Mouse (Mus musculus) splenic B cell, adult 2 months (primary cell): ENCODE data around the gene Dph2.

Source experiments
- DNase-seq: peaks from one replicate; pipeline ENCODE4 v3.0.0-alpha.2; 2011; ENCODE audit warnings: low read depth, low spot score
- H3K27me3 ChIP-seq: 2 replicates; pipeline ENCODE4 v1.6.1; 2012; ENCODE audit warnings: mild to moderate bottlenecking, low read length, moderate library complexity, mixed read lengths; ENCODE audit not compliant: control insufficient read depth, poor library complexity, insufficient read depth, severe bottlenecking
- H3K36me3 ChIP-seq: 2 replicates; pipeline ENCODE4 v1.6.1; 2012; ENCODE audit warnings: mild to moderate bottlenecking, low read length, moderate library complexity, mixed read lengths; ENCODE audit not compliant: control insufficient read depth, poor library complexity, insufficient read depth, severe bottlenecking

The Dph2 gene

GRCm38 (mm10) chr4:117894601-117895000 is 2.8 kb upstream of the Dph2 start:
- Histone ChIP-seq H3K36me3 (no peaks in the 10 kb centered on the region; the same call in none of the 2 replicates), H3K27me3 (no peaks in the 10 kb centered on the region)
- DNase-seq = no peak

GRCm38 (mm10) chr4:117893376-117893775 is 1.5 kb upstream of the Dph2 start:
- Histone ChIP-seq H3K36me3 (no peaks in the 10 kb centered on the region; the same call in none of the 2 replicates), H3K27me3 (no peaks in the 10 kb centered on the region)
- DNase-seq = peak; percentile 80

GRCm38 (mm10) chr4:117890750-117891149 is 1.1 kb downstream of the Dph2 start:
- no peak for DNase-seq
- Histone ChIP-seq H3K27me3 (no peaks in the 10 kb centered on the region), H3K36me3 (no peaks in the 10 kb centered on the region; the same call in none of the 2 replicates)

GRCm38 (mm10) chr4:117890031-117890430 is 1.8 kb downstream of the Dph2 start:
- DNase-seq = no peak
- Histone ChIP-seq H3K36me3 (peaks cover 2% of the 10 kb centered on the region), H3K27me3 (no peaks in the 10 kb centered on the region)

- no peak for DNase-seq
- no peaks in the 10 kb centered on the region for H3K27me3 ChIP-seq
- H3K36me3 ChIP-seq = peaks cover 3% of the 10 kb centered on the region
Observed at GRCm38 (mm10) chr4:117889471-117889870, 2.4 kb downstream of the Dph2 start.

- no peak for DNase-seq
- peaks cover 7% of the 10 kb centered on the region for H3K36me3 ChIP-seq
Observed at GRCm38 (mm10) chr4:117887920-117888319, 3.9 kb downstream of the Dph2 start.

GRCm38 (mm10) chr4:117887133-117887532 is 4.7 kb downstream of the Dph2 start, which contains the start of gene Atp6v0b:
Gene Atp6v0b (minus strand): TSS chr4:117887333.
- DNase-seq = peak; percentile 94
- H3K27me3 ChIP-seq = no peaks in the 10 kb centered on the region

More at GRCm38 (mm10) chr4:117887920-117888319, 3.9 kb downstream of the Dph2 start:
- H3K27me3 ChIP-seq = no peaks in the 10 kb centered on the region

GRCm38 (mm10) chr4:117886644-117887043 is 5.2 kb downstream of the Dph2 start:
- DNase-seq = peak; percentile 60
- Histone ChIP-seq H3K27me3 (no peaks in the 10 kb centered on the region), H3K36me3 (peaks cover 7% of the 10 kb centered on the region)

More at GRCm38 (mm10) chr4:117887133-117887532, 4.7 kb downstream of the Dph2 start, which contains the start of gene Atp6v0b:
- peaks cover 7% of the 10 kb centered on the region for H3K36me3 ChIP-seq

GRCm38 (mm10) chr4:117885994-117886393 is 5.8 kb downstream of the Dph2 start:
- no peak for DNase-seq
- Histone ChIP-seq H3K27me3 (no peaks in the 10 kb centered on the region), H3K36me3 (peaks cover 7% of the 10 kb centered on the region)

- H3K36me3 ChIP-seq = peaks cover 7% of the 10 kb centered on the region
Observed at GRCm38 (mm10) chr4:117885093-117885492, 6.7 kb downstream of the Dph2 start.

GRCm38 (mm10) chr4:117884146-117884545 is 7.7 kb downstream of the Dph2 start:
- H3K27me3 ChIP-seq = no peaks in the 10 kb centered on the region
- H3K36me3 ChIP-seq = peaks cover 7% of the 10 kb centered on the region
- no peak for DNase-seq

More at GRCm38 (mm10) chr4:117885093-117885492, 6.7 kb downstream of the Dph2 start:
- no peaks in the 10 kb centered on the region for H3K27me3 ChIP-seq
- no peak for DNase-seq

- H3K27me3 ChIP-seq = no peaks in the 10 kb centered on the region
- DNase-seq = peak; percentile 18
Observed at GRCm38 (mm10) chr4:117882701-117883691, 8.8 kb downstream of the Dph2 start, which contains the start of gene B4galt2. Gene B4galt2 (minus strand): TSS chr4:117883487.

GRCm38 (mm10) chr4:117878703-117879102 is 13.1 kb downstream of the Dph2 start:
- H3K36me3 ChIP-seq = no peaks in the 10 kb centered on the region
- no peak for DNase-seq
- no peaks in the 10 kb centered on the region for H3K27me3 ChIP-seq

More at GRCm38 (mm10) chr4:117882701-117883691, 8.8 kb downstream of the Dph2 start, which contains the start of gene B4galt2:
- H3K36me3 ChIP-seq = peaks cover 7% of the 10 kb centered on the region

GRCm38 (mm10) chr4:117878301-117878700 is 13.5 kb downstream of the Dph2 start:
- DNase-seq = no peak
- H3K36me3 ChIP-seq = no peaks in the 10 kb centered on the region
- H3K27me3 ChIP-seq = no peaks in the 10 kb centered on the region

GRCm38 (mm10) chr4:117873615-117874014 is 18.2 kb downstream of the Dph2 start:
- no peaks in the 10 kb centered on the region for H3K36me3 ChIP-seq
- H3K27me3 ChIP-seq = no peaks in the 10 kb centered on the region
- DNase-seq = no peak
